Mouse (Mus musculus) small intestine, adult 2 months (tissue): ENCODE results near the gene Gm5431.

Experiments
- CTCF ChIP-seq: fragments of 200-500 bp; IDR thresholded peaks from 2 replicates; pipeline ENCODE4 v1.5.1; 2012; ENCODE audit warnings: low read depth, mild to moderate bottlenecking, control low read depth, inconsistent platforms, low read length, moderate library complexity, mixed read lengths; ENCODE audit not compliant: insufficient replicate concordance, insufficient read length; ENCODE audit errors: extremely low read depth
- POLR2A ChIP-seq: fragments of 200-500 bp; IDR thresholded peaks from 2 replicates; pipeline ENCODE4 v1.6.1; 2012; ENCODE audit warnings: low read depth, mild to moderate bottlenecking, control low read depth, inconsistent platforms, low read length, moderate library complexity

DNA sequence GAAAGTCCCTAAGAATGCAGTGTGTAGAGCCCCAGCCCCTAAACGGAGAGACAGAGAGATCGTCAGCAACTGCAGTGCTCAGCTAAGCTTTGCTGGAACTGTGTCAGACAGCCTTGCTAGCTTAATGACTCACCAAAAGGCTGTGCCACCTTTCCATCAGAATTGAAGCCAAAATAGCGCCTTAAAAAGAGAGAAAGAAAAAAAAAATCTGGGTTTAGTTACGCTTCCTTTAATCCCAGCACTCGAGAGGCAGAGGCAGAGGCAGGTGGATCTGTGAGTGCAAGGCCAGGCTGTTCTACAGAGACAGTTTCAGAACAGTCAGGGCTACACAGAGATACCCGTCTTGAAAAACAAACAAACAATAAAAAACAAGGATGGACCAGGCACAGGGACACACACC, 57.7 kb downstream of the Gm5431 start:
- TF ChIP-seq CTCF = no peak
- no peak for TF ChIP-seq POLR2A
